Mouse (Mus musculus) embryonic facial prominence, embryonic 12.5 days (tissue): ENCODE measurements at regions not wholly inside any gene's neighbourhood (a gene's known extent, or its start where the extent isn't known, plus 50 kb on each side); places are given as distances from the start of the nearest gene placed in this dataset.

Experiments used
- ATAC-seq: fragments of 200-750 bp; cut with Nextera tagmentation; 2 replicates; pipeline ENCODE4 v1.8.0; 2017; ENCODE audit not compliant: insufficient number of reproducible peaks, insufficient read depth, low FRiP score, low TSS enrichment
- H3K27ac ChIP-seq: fragments of 300-500 bp; sonication (generic); 2 replicates; pipeline ENCODE4 v1.5.1; 2016; ENCODE audit warnings: mild to moderate bottlenecking
- H3K27me3 ChIP-seq: fragments of 300-500 bp; sonication (generic); 2 replicates; pipeline ENCODE4 v1.6.1; 2016; ENCODE audit warnings: mild to moderate bottlenecking, moderate library complexity
- H3K36me3 ChIP-seq: fragments of 300-500 bp; sonication (generic); 2 replicates; pipeline ENCODE4 v1.6.1; 2016; ENCODE audit warnings: mild to moderate bottlenecking
- H3K4me1 ChIP-seq: fragments of 300-500 bp; sonication (generic); 2 replicates; pipeline ENCODE4 v1.6.1; 2016
- H3K4me2 ChIP-seq: fragments of 300-500 bp; sonication (generic); replicated peaks from 2 replicates; pipeline ENCODE4 v1.6.1; 2016; ENCODE audit warnings: mild to moderate bottlenecking, moderate library complexity
- H3K4me3 ChIP-seq: fragments of 300-500 bp; sonication (generic); 2 replicates; pipeline ENCODE4 v1.5.1; 2016; ENCODE audit warnings: mild to moderate bottlenecking
- H3K9ac ChIP-seq: fragments of 300-500 bp; sonication (generic); 2 replicates; pipeline ENCODE4 v1.6.1; 2016; ENCODE audit warnings: mild to moderate bottlenecking, moderate library complexity
- H3K9me3 ChIP-seq: fragments of 300-500 bp; sonication (generic); 2 replicates; pipeline ENCODE4 v1.6.1; 2016; ENCODE audit warnings: mild to moderate bottlenecking, moderate library complexity
- WGBS: fragments of 180-500 bp; shearing (Covaris S2); methylation state at CpG from one replicate; pipeline ENCODE4 v1.1.7; 2016; 5-methylcytosine and 5-hydroxymethylcytosine counted together

DNA sequence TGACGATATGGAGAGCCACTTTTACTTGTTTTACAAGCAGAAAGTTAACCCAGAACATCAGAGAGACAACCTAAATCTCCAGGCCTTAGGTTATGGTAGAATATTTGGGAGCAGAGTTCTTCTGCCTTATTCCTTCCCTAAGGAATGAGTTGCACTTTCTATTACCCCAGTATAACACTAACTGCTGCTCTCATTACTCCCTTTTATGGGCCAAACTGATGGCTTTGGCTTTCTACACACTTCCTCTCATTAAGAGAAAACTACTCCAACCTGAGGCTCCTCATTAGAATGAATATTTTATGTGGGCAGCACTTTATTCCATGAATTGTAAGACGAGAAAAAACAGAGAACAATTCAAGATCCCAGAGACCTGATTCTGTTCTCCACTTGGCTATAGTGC is 289.0 kb upstream of the Tnc start:
- H3K27ac ChIP-seq, result no peak overlapping the region
- no peaks in the 10 kb centered on the region for H3K36me3 ChIP-seq
- H3K27me3 ChIP-seq, result no peaks in the 10 kb centered on the region
- H3K9me3 ChIP-seq, result no peaks in the 10 kb centered on the region
- H3K9ac ChIP-seq, result no peak overlapping the region
- 71% methylated on average over 2 of the region's 2 CpGs for WGBS
- no peak for ATAC-seq
- no peak overlapping the region for H3K4me3 ChIP-seq
- H3K4me2 ChIP-seq, result no peak overlapping the region
- no peaks in the 10 kb centered on the region for H3K4me1 ChIP-seq

DNA sequence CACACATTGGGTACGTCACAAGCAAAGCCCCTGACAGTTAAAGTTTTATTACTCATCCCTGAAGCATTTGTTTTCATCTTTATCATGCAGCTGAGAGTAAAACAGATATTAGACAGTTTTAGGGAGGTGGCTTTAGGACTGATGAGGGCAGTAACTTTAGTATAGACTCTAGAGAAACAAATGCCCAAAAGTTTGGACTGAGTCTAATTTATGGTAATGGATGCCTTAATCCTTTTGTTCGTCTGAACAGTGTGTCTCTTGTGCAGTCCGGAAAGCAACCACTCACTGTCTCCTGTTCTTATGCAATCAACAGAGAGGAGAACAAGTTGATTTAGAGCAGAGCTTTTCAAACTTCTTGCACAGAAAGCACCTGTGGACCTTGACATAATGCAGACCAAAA is 283.4 kb upstream of the Tnc start:
- Histone ChIP-seq H3K27ac (no peak overlapping the region), H3K27me3 (no peaks in the 10 kb centered on the region), H3K9me3 (no peaks in the 10 kb centered on the region), H3K4me2 (no peak overlapping the region), H3K4me3 (no peak overlapping the region), H3K4me1 (no peaks in the 10 kb centered on the region), H3K9ac (no peak overlapping the region), H3K36me3 (no peaks in the 10 kb centered on the region)
- no peak for ATAC-seq
- 48% methylated on average over 3 of the region's 3 CpGs for WGBS

DNA sequence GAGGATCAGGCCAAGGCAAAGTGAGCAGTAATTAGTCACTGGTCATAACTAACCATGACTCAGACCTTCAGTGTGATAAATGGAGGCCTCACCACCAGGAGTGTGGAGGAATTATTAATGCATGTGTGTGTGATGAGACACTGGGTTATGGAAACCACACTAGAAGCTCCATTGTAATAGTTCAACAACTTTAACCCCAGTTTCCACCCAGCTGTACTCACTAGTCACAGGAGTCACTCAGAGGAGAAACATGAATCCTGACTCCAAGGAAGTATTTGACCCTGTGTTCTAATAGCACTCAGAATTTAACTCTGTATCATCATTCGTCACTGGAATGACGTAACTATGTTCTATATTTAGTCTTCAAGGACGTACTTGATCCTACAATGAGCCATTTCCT is 277.6 kb upstream of the Tnc start:
- WGBS, result 67% methylated on average over 3 of the region's 3 CpGs
- no peaks in the 10 kb centered on the region for H3K4me1 ChIP-seq
- ATAC-seq, result no peak
- H3K36me3 ChIP-seq, result no peaks in the 10 kb centered on the region
- H3K9ac ChIP-seq, result no peak overlapping the region
- no peak overlapping the region for H3K4me2 ChIP-seq
- H3K27me3 ChIP-seq, result no peaks in the 10 kb centered on the region
- H3K4me3 ChIP-seq, result no peak overlapping the region
- H3K9me3 ChIP-seq, result no peaks in the 10 kb centered on the region
- H3K27ac ChIP-seq, result no peak overlapping the region

DNA sequence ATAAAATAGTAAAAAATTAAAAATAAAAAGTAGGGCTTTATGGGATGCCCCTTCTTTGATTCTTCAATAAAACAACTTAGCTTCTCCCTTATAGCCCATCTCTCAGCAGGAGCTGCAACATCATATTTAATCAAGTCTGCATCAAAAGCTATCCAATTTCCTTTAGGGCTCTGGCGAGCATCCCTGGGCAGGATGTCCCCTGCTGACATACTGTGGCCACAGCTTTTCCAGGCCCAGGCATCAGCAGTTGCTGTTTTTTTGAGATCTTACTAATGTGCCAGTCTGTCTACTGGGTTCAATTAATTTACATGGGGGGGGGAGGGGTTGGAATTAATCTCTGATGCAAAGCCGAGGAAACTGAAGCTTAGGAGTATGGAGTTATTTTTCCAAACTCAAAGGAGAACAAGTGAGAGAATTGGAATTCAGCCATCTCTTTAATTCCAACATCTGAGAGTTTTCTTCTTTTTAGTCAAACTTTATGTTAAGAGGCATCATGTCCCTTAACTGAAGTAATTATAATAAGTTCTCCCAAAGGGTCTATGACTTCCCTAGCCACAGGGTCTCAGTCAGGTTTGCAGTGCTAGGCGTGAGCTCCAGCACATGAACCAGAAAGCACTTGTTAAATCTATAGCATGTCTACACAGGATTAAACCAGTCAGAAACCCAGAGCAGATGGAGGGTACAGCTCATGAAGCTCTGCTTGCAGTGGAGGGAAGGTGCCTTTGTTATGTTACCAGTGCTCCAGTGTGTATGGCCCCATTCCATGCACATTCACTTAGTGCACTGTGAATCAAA is 269.9 kb upstream of the Tnc start:
- ATAC-seq, result no peak

DNA sequence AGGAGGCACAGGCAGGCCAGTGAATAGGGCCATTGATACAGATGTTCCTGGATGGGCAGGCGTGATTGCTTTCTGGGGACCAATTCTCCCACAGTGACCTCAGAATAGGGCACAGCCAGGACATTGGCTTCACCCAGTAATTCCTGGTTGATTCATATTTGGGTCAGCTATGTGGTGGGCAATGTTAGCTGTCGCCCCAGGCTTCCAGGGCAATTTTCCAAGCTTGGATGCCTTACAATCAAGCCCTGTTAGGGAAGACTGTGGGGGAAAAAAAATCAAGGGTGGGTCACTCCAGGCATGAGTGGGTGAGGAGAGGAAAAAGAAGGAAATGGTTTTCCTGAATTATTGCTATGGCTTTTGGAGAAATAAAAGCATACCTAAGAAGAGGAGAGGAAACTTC is 250.1 kb upstream of the Tnc start:
- Histone ChIP-seq H3K27me3 (no peaks in the 10 kb centered on the region), H3K4me3 (no peak overlapping the region), H3K4me1 (no peaks in the 10 kb centered on the region), H3K27ac (no peak overlapping the region), H3K36me3 (no peaks in the 10 kb centered on the region), H3K4me2 (no peak overlapping the region), H3K9ac (no peak overlapping the region), H3K9me3 (no peaks in the 10 kb centered on the region)
- WGBS, result 63% methylated on average over 2 of the region's 2 CpGs
- ATAC-seq, result no peak

More for the DNA sequence above, 269.9 kb upstream of the Tnc start:
- no peaks in the 10 kb centered on the region for H3K9me3 ChIP-seq
- no peaks in the 10 kb centered on the region for H3K36me3 ChIP-seq
- H3K27me3 ChIP-seq, result no peaks in the 10 kb centered on the region
- no peak overlapping the region for H3K4me2 ChIP-seq
- 56% methylated on average over 3 of the region's 3 CpGs for WGBS
- H3K4me3 ChIP-seq, result no peak overlapping the region
- no peak overlapping the region for H3K27ac ChIP-seq
- H3K4me1 ChIP-seq, result no peaks in the 10 kb centered on the region; the same call in 1 of the 2 replicates
- H3K9ac ChIP-seq, result no peak overlapping the region

DNA sequence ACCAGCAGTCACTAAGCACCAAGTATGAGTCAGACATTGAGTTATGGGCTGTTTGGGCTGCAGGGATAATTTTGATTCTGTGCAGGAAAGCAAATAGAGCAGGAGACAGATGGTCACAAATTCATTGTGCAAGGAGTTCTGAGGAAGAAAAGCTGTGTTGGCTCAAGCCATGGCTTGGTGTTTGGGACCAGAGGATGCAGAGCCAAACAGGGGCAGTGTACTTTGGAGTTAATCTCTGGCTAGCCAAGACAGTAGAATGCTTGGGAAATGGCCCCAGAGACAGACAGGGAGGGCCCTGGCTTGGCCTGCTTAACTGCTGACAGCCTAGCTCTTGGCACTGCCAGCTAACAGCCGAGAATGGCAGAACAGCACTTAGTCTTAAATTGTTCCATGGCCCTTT is 235.7 kb upstream of the Tnc start:
- Histone ChIP-seq H3K9me3 (no peaks in the 10 kb centered on the region), H3K9ac (no peak overlapping the region), H3K27ac (no peak overlapping the region), H3K4me1 (no peaks in the 10 kb centered on the region), H3K4me2 (no peak overlapping the region), H3K27me3 (no peaks in the 10 kb centered on the region), H3K4me3 (no peak overlapping the region), H3K36me3 (no peaks in the 10 kb centered on the region)
- ATAC-seq, result no peak
- WGBS, result 63% methylated on average over 1 of the region's 1 CpGs

DNA sequence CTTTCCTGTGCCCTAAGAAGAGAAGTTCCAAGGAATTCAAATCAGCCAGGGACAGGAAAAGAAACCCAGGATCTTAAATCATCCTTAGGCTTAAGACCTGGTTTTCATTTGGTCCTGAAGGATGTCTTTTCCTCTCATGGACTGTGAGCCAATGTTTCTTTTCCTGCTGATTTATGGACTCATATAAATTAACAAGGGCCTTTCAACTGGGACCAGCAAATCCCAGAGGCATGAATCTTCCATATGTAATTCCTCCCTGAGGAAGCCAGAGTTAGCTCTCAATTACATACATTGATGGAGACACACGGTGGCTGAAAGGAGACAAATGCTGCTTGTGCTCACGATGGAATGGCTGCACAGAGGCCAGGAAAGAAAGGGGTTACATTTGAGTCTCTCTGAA is 230.2 kb upstream of the Tnc start:
- no peak overlapping the region for H3K4me3 ChIP-seq
- no peak overlapping the region for H3K27ac ChIP-seq
- no peaks in the 10 kb centered on the region for H3K36me3 ChIP-seq
- WGBS, result 36% methylated on average over 2 of the region's 2 CpGs
- H3K27me3 ChIP-seq, result no peaks in the 10 kb centered on the region
- no peak for ATAC-seq
- H3K4me2 ChIP-seq, result no peak overlapping the region
- H3K4me1 ChIP-seq, result no peaks in the 10 kb centered on the region
- no peaks in the 10 kb centered on the region for H3K9me3 ChIP-seq
- no peak overlapping the region for H3K9ac ChIP-seq

DNA sequence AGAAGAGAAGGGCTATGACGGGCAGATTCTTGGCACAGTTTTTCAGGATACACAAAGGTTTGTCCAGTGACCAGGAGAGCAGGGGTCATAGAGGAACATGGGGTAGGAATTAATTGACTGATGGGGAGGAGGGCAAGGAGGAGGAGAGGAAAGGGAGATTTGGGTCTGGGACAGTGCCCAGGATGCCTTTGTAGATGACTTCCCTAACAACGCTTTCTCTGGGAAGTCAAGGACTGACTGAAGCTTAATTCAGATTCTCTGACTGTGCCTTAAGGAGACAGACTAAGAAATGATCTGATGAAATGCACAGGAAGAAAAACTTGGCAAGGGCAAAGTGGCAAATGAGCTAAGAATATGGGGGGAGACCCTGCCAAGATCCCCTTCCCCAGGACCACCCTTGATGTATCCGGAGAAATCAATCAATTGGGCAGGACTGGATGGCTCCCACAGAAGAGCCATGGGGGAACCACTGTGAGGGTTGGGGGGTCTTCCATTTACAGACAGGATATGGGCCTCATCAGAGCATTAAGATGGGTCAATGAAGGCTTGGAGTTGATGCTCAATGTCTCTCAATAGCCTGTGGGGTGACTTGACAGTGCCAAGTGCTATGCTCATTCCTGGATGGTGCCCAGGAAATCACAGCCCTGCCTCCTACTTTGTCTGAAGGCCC is 227.6 kb upstream of the Tnc start:
- Histone ChIP-seq H3K9me3 (no peaks in the 10 kb centered on the region), H3K4me2 (no peak overlapping the region), H3K4me1 (0 out of 2 replicates have a peak, but pooled peaks cover 2% of the 10 kb centered on the region), H3K27me3 (no peaks in the 10 kb centered on the region), H3K4me3 (no peak overlapping the region), H3K9ac (no peak overlapping the region), H3K36me3 (no peaks in the 10 kb centered on the region), H3K27ac (no peak overlapping the region)
- 85% methylated on average over 3 of the region's 3 CpGs for WGBS
- ATAC-seq, result no peak

DNA sequence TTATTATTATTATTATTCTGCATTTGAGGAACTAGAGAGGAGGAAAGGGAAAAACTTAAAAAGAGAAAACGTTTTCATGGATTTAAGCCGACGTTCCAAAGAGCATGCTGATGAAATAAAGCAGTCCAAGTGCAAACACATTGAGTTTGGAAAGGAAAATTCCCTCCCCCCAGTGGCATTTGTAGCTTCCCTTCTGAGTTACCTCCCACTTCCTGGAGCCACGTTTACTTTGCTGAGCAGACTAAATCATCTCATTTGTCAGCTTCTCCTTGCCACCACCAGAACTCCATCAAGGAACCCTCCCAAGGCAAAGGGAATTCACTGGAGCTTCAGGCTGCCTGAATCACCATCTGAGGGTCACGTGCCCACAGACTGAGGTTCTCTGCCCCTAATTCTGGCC is 223.0 kb upstream of the Tnc start:
- Histone ChIP-seq H3K27me3 (no peaks in the 10 kb centered on the region), H3K9ac (no peak overlapping the region), H3K4me1 (0 out of 2 replicates have a peak, but pooled peaks cover 2% of the 10 kb centered on the region), H3K36me3 (no peaks in the 10 kb centered on the region), H3K4me2 (no peak overlapping the region), H3K9me3 (no peaks in the 10 kb centered on the region), H3K27ac (no peak overlapping the region), H3K4me3 (no peak overlapping the region)
- WGBS, result 54% methylated on average over 5 of the region's 5 CpGs
- ATAC-seq, result no peak

DNA sequence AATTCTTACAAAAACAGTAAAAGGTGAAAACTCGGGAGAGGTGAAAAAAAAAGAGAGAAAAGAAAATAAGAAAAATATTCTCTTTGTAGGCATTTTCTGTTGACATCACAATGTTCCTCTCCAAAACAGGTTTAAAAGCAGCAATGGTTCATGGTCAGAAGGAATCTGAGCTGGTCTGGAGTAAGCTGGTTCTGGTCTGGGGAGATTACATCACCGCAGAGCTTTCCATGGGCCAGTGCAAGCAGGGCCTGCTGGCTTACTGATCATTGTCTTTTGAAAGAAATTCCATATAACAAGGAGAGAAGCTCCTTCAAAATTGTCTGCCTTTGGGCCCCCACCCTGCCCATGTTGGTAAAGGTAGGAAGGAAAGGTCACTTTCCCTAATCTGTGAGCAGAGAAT is 222.3 kb upstream of the Tnc start:
- Histone ChIP-seq H3K36me3 (no peaks in the 10 kb centered on the region), H3K27me3 (no peaks in the 10 kb centered on the region), H3K4me2 (no peak overlapping the region), H3K9ac (no peak overlapping the region), H3K4me3 (no peak overlapping the region), H3K4me1 (0 out of 2 replicates have a peak, but pooled peaks cover 2% of the 10 kb centered on the region), H3K27ac (no peak overlapping the region), H3K9me3 (no peaks in the 10 kb centered on the region)
- no peak for ATAC-seq
- WGBS, result 76% methylated on average over 2 of the region's 2 CpGs

DNA sequence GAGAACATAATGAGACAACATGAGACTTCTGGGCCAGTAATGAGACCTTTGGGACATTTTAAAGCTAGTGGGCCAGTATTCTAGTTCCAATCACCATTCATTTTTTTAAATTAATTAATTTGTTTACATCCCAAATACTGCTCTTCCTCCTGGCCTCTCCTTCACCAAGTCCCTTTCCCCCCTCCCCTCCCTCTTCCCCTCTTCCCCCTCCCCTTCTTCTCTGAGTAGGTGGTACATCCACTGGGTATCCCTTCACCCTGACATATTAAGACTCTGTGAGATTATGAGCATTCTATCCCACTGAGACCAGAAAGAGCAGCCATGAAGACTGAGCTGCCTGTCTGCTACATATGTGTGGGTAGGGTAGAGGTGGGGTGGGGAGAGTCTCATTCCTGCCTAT is 213.7 kb upstream of the Tnc start:
- no peak for ATAC-seq

DNA sequence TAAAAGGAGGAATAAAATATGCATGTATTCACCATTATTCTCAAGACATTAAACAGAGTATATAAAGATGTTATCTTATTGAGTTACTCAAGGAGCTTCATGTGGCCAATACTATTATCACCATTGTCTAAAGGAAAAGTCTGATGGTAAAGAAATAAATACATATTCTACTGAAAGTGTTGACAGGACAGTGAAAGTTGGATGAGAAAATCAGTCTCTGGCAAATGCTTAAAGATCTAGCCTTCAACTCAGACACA is 213.3 kb upstream of the Tnc start:
- H3K4me3 ChIP-seq, result no peak overlapping the region
- no peaks in the 10 kb centered on the region for H3K4me1 ChIP-seq
- H3K27ac ChIP-seq, result no peak overlapping the region
- no peaks in the 10 kb centered on the region for H3K27me3 ChIP-seq
- no peaks in the 10 kb centered on the region for H3K36me3 ChIP-seq
- no peak overlapping the region for H3K4me2 ChIP-seq
- no peaks in the 10 kb centered on the region for H3K9me3 ChIP-seq
- H3K9ac ChIP-seq, result no peak overlapping the region
- no peak for ATAC-seq

More for the DNA sequence above, 213.7 kb upstream of the Tnc start:
- Histone ChIP-seq H3K4me2 (no peak overlapping the region), H3K9me3 (no peaks in the 10 kb centered on the region), H3K4me3 (no peak overlapping the region), H3K4me1 (no peaks in the 10 kb centered on the region), H3K36me3 (no peaks in the 10 kb centered on the region), H3K27ac (no peak overlapping the region), H3K27me3 (no peaks in the 10 kb centered on the region), H3K9ac (no peak overlapping the region)
